In genomic region chr17:43000598-43000997, GRCm38 (mm10) we compare ENCODE assay signal across 16 mouse cellular contexts.
"Had no signal": no experiment of that assay in that cellular context is flagged by ENCODE, and none has a peak within 500 bp of the region (broad histone marks: within the 10 kb centered on the region; RNA-seq: fewer than 3 reads in every experiment).

No protein-coding gene starts in this region.

- H3K27me3 ChIP-seq: neural tube, embryonic 13.5 days; neural tube, embryonic 15.5 days; stomach, embryonic 15.5 days had no signal

- H3K9ac ChIP-seq: neural tube, embryonic 13.5 days; neural tube, embryonic 15.5 days; stomach, embryonic 15.5 days had no signal

- H3K27ac ChIP-seq: neural tube, embryonic 13.5 days; neural tube, embryonic 15.5 days; stomach, embryonic 15.5 days; stomach, postnatal 0 days had no signal

- H3K4me1 ChIP-seq: neural tube, embryonic 13.5 days; neural tube, embryonic 15.5 days; stomach, embryonic 15.5 days had no signal

- DNase-seq: retina, postnatal 1 day; right cerebral cortex, adult 18-20 months; right cerebral cortex, postnatal 14 days; right cerebral cortex, postnatal 25 days; right cerebral cortex, postnatal 4 days; spleen, adult 18-20 months; thymus, adult 18-20 months; thymus, adult 2 months; thymus, postnatal 14 days; thymus, postnatal 25 days; thymus, postnatal 36 days; thymus, postnatal 4 days had no signal

- H3K4me2 ChIP-seq: neural tube, embryonic 13.5 days; neural tube, embryonic 15.5 days; stomach, embryonic 15.5 days had no signal

- H3K9me3 ChIP-seq: neural tube, embryonic 13.5 days; neural tube, embryonic 15.5 days; stomach, embryonic 15.5 days had no signal

- H3K36me3 ChIP-seq: neural tube, embryonic 13.5 days; neural tube, embryonic 15.5 days; stomach, embryonic 15.5 days had no signal

- H3K4me3 ChIP-seq: neural tube, embryonic 13.5 days; neural tube, embryonic 15.5 days; stomach, embryonic 15.5 days had no signal
